Mouse (Mus musculus) midbrain, postnatal 0 days (tissue): ENCODE measurements around the gene Dennd4b. TPM values are rescaled to one million over a fixed set of nuclear protein-coding genes. Genes with fewer than 3 reads are reported as not detected.

Experiments used
- ATAC-seq: fragments of 200-750 bp; cut with Nextera tagmentation; 2 replicates; pipeline ENCODE4 v1.8.0; 2017; ENCODE audit warnings: moderate number of reproducible peaks, mild to moderate bottlenecking, moderate TSS enrichment, moderate library complexity; ENCODE audit not compliant: low FRiP score
- DNase-seq: peaks from one replicate; pipeline ENCODE4 v3.0.0-alpha.2; 2015; ENCODE audit warnings: low spot score
- H3K27ac ChIP-seq: fragments of 300-500 bp; sonication (generic); 2 replicates; pipeline ENCODE4 v1.5.1; 2014; ENCODE audit warnings: low read depth, mild to moderate bottlenecking, low read length, mixed read lengths
- H3K27me3 ChIP-seq: fragments of 300-500 bp; sonication (generic); 2 replicates; pipeline ENCODE4 v1.6.1; 2014; ENCODE audit warnings: low read length, control low read depth, mixed read lengths; ENCODE audit not compliant: insufficient read depth
- H3K36me3 ChIP-seq: fragments of 300-500 bp; sonication (generic); 2 replicates; pipeline ENCODE4 v1.6.1; 2014; ENCODE audit warnings: low read length, control low read depth, mixed read lengths; ENCODE audit not compliant: insufficient read depth
- H3K4me1 ChIP-seq: fragments of 300-500 bp; sonication (generic); 2 replicates; pipeline ENCODE4 v1.6.1; 2014; ENCODE audit warnings: mild to moderate bottlenecking, control low read depth, antibody characterized with exemption, low read length, mixed read lengths; ENCODE audit not compliant: insufficient read depth
- H3K4me2 ChIP-seq: fragments of 300-500 bp; sonication (generic); 2 replicates; pipeline ENCODE4 v1.6.1; 2014; ENCODE audit warnings: low read depth, mild to moderate bottlenecking, low read length, mixed read lengths; ENCODE audit not compliant: poor library complexity, severe bottlenecking
- H3K4me3 ChIP-seq: fragments of 300-500 bp; sonication (generic); 2 replicates; pipeline ENCODE4 v1.5.1; 2014; ENCODE audit warnings: low read depth, mild to moderate bottlenecking, low read length, moderate library complexity
- H3K9ac ChIP-seq: fragments of 300-500 bp; sonication (generic); replicated peaks from 2 replicates; pipeline ENCODE4 v1.6.1; 2014; ENCODE audit warnings: mild to moderate bottlenecking, low read length, moderate library complexity, mixed read lengths; ENCODE audit not compliant: poor library complexity, severe bottlenecking
- H3K9me3 ChIP-seq: fragments of 300-500 bp; sonication (generic); 2 replicates; pipeline ENCODE4 v1.6.1; 2016; ENCODE audit warnings: low read length, control low read depth
- CTCF ChIP-seq: IDR thresholded peaks from 2 replicates; pipeline ENCODE4 v1.5.1; 2016; ENCODE audit warnings: antibody characterized with exemption, mild to moderate bottlenecking
- WGBS: fragments of 180-500 bp; shearing (Covaris S2); extraction: QIAGEN DNeasy Blood & Tissue Kit; methylation state at CpG from one replicate; pipeline ENCODE4 v1.1.7; 2014; 5-methylcytosine and 5-hydroxymethylcytosine counted together
- polyA plus RNA-seq: library from polyadenylated mRNA; unstranded; fragments of >200 nt; fragmentation: Nextera tagmentation; extraction: Ambion mirVana; gene quantifications from 2 replicates; pipeline ENCODE4 v1.2.1, GENCODE M21; 2015
- total RNA-seq: library from RNA; depleted of rRNA; stranded (reverse); fragments of >200 nt; gene quantifications from 2 replicates; pipeline ENCODE4 v1.2.3, GENCODE M21; 2014

The Dennd4b gene
- total and polyA plus RNA-seq, 2 experiments from 2014 or later, result 6.9 to 34.6 TPM

GRCm38 (mm10) chr3:90268971-90269370 is 4.0 kb downstream of the Dennd4b start:
- TF ChIP-seq CTCF, result no peak
- DNase-seq (no peak), ATAC-seq (no peak)
- no peaks in the 10 kb centered on the region for H3K27me3 ChIP-seq
- H3K4me1 ChIP-seq, result peaks cover 11% of the 10 kb centered on the region
- H3K9ac ChIP-seq, result no peak overlapping the region
- peaks cover 34% of the 10 kb centered on the region for H3K36me3 ChIP-seq
- H3K4me3 ChIP-seq, result no peak overlapping the region
- H3K4me2 ChIP-seq, result no peak overlapping the region
- H3K27ac ChIP-seq, result no peak overlapping the region
- H3K9me3 ChIP-seq, result no peaks in the 10 kb centered on the region
- 88% methylated on average over 16 of the region's 16 CpGs for WGBS

GRCm38 (mm10) chr3:90270784-90271183 is 5.8 kb downstream of the Dennd4b start:
- H3K27me3 ChIP-seq, result no peaks in the 10 kb centered on the region
- peaks cover 42% of the 10 kb centered on the region for H3K36me3 ChIP-seq
- 95% methylated on average over 8 of the region's 8 CpGs for WGBS
- no peak overlapping the region for H3K4me2 ChIP-seq
- H3K9ac ChIP-seq, result no peak overlapping the region
- no peaks in the 10 kb centered on the region for H3K9me3 ChIP-seq
- TF ChIP-seq CTCF, result no peak
- H3K4me3 ChIP-seq, result no peak overlapping the region
- ATAC-seq (no peak), DNase-seq (no peak)
- no peak overlapping the region for H3K27ac ChIP-seq
- H3K4me1 ChIP-seq, result peaks cover 11% of the 10 kb centered on the region

GRCm38 (mm10) chr3:90272170-90272569 is 7.2 kb downstream of the Dennd4b start:
- WGBS, result 70% methylated on average over 9 of the region's 9 CpGs
- Histone ChIP-seq H3K9ac (no peak overlapping the region), H3K4me1 (0 out of 2 replicates have a peak, but pooled peaks cover under 1% of the 10 kb centered on the region), H3K9me3 (no peaks in the 10 kb centered on the region), H3K4me2 (no peak overlapping the region), H3K36me3 (peaks cover 55% of the 10 kb centered on the region), H3K27ac (no peak overlapping the region), H3K27me3 (no peaks in the 10 kb centered on the region), H3K4me3 (no peak overlapping the region)
- ATAC-seq (no peak), DNase-seq (no peak)
- TF ChIP-seq CTCF, result no peak

- 95% methylated on average over 22 of the region's 22 CpGs for WGBS
- H3K36me3 ChIP-seq, result peaks cover 64% of the 10 kb centered on the region
- no peak overlapping the region for H3K4me3 ChIP-seq
- no peak overlapping the region for H3K4me2 ChIP-seq
- H3K27ac ChIP-seq, result no peak overlapping the region
- H3K27me3 ChIP-seq, result no peaks in the 10 kb centered on the region
- ATAC-seq (no peak), DNase-seq (no peak)
- no peak overlapping the region for H3K9ac ChIP-seq
- no peaks in the 10 kb centered on the region for H3K4me1 ChIP-seq
- no peaks in the 10 kb centered on the region for H3K9me3 ChIP-seq
- TF ChIP-seq CTCF, result no peak
These were observed 8.9 kb downstream of the Dennd4b start for GRCm38 (mm10) chr3:90273855-90274254.

- no peak for ATAC-seq
- Histone ChIP-seq H3K27me3 (no peaks in the 10 kb centered on the region), H3K4me1 (no peaks in the 10 kb centered on the region), H3K9me3 (no peaks in the 10 kb centered on the region), H3K4me3 (no peak overlapping the region), H3K4me2 (no peak overlapping the region), H3K36me3 (peaks cover 71% of the 10 kb centered on the region), H3K27ac (no peak overlapping the region), H3K9ac (no peak overlapping the region)
- WGBS, result 93% methylated on average over 11 of the region's 11 CpGs
- no peak for TF ChIP-seq CTCF
- DNase-seq, result no peak
These were observed 10.3 kb downstream of the Dennd4b start for GRCm38 (mm10) chr3:90275286-90275685.

- H3K36me3 ChIP-seq, result peaks cover 58% of the 10 kb centered on the region
- WGBS, result 46% methylated on average over 15 of the region's 16 CpGs
- no peak for TF ChIP-seq CTCF
These were observed 11.9 kb downstream of the Dennd4b start for GRCm38 (mm10) chr3:90276858-90277257.

More at GRCm38 (mm10) chr3:90276858-90277257, 11.9 kb downstream of the Dennd4b start:
- no peaks in the 10 kb centered on the region for H3K27me3 ChIP-seq
- no peak for ATAC-seq
- H3K4me3 ChIP-seq, result no peak overlapping the region
- no peak overlapping the region for H3K9ac ChIP-seq
- no peak overlapping the region for H3K4me2 ChIP-seq
- H3K9me3 ChIP-seq, result no peaks in the 10 kb centered on the region
- H3K4me1 ChIP-seq, result no peaks in the 10 kb centered on the region
- no peak for DNase-seq
- no peak overlapping the region for H3K27ac ChIP-seq
